Mouse (Mus musculus): ENCODE results near the gene Crim1. TPM values are rescaled to one million over a fixed set of nuclear protein-coding genes. Genes with fewer than 3 reads are reported as not detected.

Gene Crim1
- polyA plus RNA-seq, 1 experiment from 2014 or later = 9.4 TPM

- Histone ChIP-seq H3K4me1 (ENCODE audit: control insufficient read depth, insufficient read depth, low read length) (no peaks in the 10 kb centered on the region), H3K36me3 (ENCODE audit: control insufficient read depth, insufficient read depth, low read length) (0 out of 2 replicates have a peak, but pooled peaks cover 4% of the 10 kb centered on the region), H3K27ac (ENCODE audit: low read depth, low read length) (no peak overlapping the region), H3K27me3 (ENCODE audit: control insufficient read depth, insufficient read depth, low read length) (no peaks in the 10 kb centered on the region), H3K4me2 (replicated peaks; ENCODE audit: low read depth, low read length) (no peak overlapping the region), H3K4me3 (ENCODE audit: low read length) (no peak overlapping the region), H3K9me3 (ENCODE audit: control insufficient read depth, low read length) (no peaks in the 10 kb centered on the region), H3K9ac (ENCODE audit: low read depth, low read length) (no peak overlapping the region)
- 91% methylated on average over 10 of the region's 10 CpGs for WGBS
- ATAC-seq (ENCODE audit: low FRiP score, low TSS enrichment) = no peak
Measured at GRCm38 (mm10) chr17:78292827-78293488, 92.9 kb downstream of the Crim1 start.

- 0 out of 2 replicates have a peak, but pooled peaks cover 4% of the 10 kb centered on the region for H3K36me3 ChIP-seq (ENCODE audit: control insufficient read depth, insufficient read depth, low read length)
- no peak overlapping the region for H3K9ac ChIP-seq (ENCODE audit: low read depth, low read length)
- no peaks in the 10 kb centered on the region for H3K9me3 ChIP-seq (ENCODE audit: control insufficient read depth, low read length)
- 63% methylated on average over 7 of the region's 7 CpGs for WGBS
- no peak for ATAC-seq (ENCODE audit: low FRiP score, low TSS enrichment)
- no peak overlapping the region for H3K4me2 ChIP-seq (replicated peaks; ENCODE audit: low read depth, low read length)
- H3K27ac ChIP-seq (ENCODE audit: low read depth, low read length) = no peak overlapping the region
- no peaks in the 10 kb centered on the region for H3K27me3 ChIP-seq (ENCODE audit: control insufficient read depth, insufficient read depth, low read length)
- no peak overlapping the region for H3K4me3 ChIP-seq (ENCODE audit: low read length)
- no peaks in the 10 kb centered on the region for H3K4me1 ChIP-seq (ENCODE audit: control insufficient read depth, insufficient read depth, low read length)
Measured at GRCm38 (mm10) chr17:78295979-78296378, 95.9 kb downstream of the Crim1 start.

- Histone ChIP-seq H3K27me3 (ENCODE audit: control insufficient read depth, insufficient read depth, low read length) (no peaks in the 10 kb centered on the region), H3K4me1 (ENCODE audit: control insufficient read depth, insufficient read depth, low read length) (no peaks in the 10 kb centered on the region), H3K36me3 (ENCODE audit: control insufficient read depth, insufficient read depth, low read length) (no peaks in the 10 kb centered on the region), H3K9me3 (ENCODE audit: control insufficient read depth, low read length) (no peaks in the 10 kb centered on the region), H3K4me3 (ENCODE audit: low read length) (no peak overlapping the region), H3K4me2 (replicated peaks; ENCODE audit: low read depth, low read length) (no peak overlapping the region), H3K9ac (ENCODE audit: low read depth, low read length) (no peak overlapping the region), H3K27ac (ENCODE audit: low read depth, low read length) (no peak overlapping the region)
- peak; percentile 65; the same call in 1 of the 2 replicates for ATAC-seq (ENCODE audit: low FRiP score, low TSS enrichment)
- 79% methylated on average over 5 of the region's 5 CpGs for WGBS
Measured at GRCm38 (mm10) chr17:78298140-78298539, 98.1 kb downstream of the Crim1 start.

DNA sequence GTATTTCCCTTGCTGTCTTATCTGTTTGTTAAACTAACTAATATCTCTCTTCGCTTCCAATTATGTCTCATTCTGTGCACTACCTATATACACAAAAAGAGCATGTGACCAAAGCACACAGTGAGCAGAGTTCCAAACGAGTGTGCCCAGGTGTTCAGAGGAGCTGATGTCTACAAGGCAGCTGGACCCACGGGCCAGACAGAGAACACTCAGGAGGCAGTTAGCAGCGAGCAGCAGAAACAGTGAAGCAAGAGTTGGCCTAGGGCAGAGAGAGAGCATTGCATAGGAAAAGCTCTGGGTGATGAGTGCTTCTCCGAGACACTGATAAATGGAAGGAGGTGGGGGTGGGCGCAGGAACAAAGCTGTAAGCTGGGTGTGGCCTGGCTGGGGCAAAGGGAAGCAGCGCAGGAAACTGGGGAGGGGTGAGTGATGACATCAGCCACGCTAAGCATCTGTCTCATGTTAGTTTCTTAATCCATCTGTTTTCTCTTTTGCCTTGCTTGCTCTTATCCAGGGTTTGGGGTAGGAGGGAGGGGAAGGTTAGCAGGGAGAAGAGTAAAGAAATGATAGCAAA is 99.0 kb downstream of the Crim1 start:
- no peak overlapping the region for H3K4me2 ChIP-seq (replicated peaks; ENCODE audit: low read depth, low read length)
- H3K4me3 ChIP-seq (ENCODE audit: low read length) = no peak overlapping the region
- no peaks in the 10 kb centered on the region for H3K9me3 ChIP-seq (ENCODE audit: control insufficient read depth, low read length)
- no peaks in the 10 kb centered on the region for H3K27me3 ChIP-seq (ENCODE audit: control insufficient read depth, insufficient read depth, low read length)
- 0 out of 2 replicates have a peak, but pooled peaks have one; percentile 20 for ATAC-seq (ENCODE audit: low FRiP score, low TSS enrichment)
- 0 out of 2 replicates have a peak, but pooled peaks cover 4% of the 10 kb centered on the region for H3K36me3 ChIP-seq (ENCODE audit: control insufficient read depth, insufficient read depth, low read length)
- H3K9ac ChIP-seq (ENCODE audit: low read depth, low read length) = no peak overlapping the region
- no peak overlapping the region for H3K27ac ChIP-seq (ENCODE audit: low read depth, low read length)
- no peaks in the 10 kb centered on the region for H3K4me1 ChIP-seq (ENCODE audit: control insufficient read depth, insufficient read depth, low read length)
- 57% methylated on average over 8 of the region's 8 CpGs for whole genome bisulfite sequencing

DNA sequence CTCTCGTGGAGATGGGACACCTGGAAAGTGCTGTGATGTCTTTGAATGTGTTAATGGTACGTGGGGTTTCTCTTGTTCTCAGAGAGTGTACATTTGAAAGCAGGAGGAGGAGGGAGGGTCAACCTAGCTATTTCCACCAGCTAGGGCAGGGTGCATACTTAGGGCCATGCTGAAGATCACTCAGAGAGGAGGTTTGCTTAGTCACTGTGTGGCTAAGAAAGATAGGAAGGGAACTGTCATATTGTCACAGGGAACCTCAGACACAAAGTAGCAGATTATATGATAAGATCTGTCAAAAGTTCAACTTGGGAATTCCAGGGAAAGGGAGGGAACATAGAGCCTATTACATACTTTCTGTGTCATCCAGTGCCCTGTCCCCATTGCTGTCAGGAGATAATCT is 103.0 kb downstream of the Crim1 start:
- WGBS = 91% methylated on average over 2 of the region's 2 CpGs

GRCm38 (mm10) chr17:78304059-78304458 is 104.0 kb downstream of the Crim1 start:
- no peak for ATAC-seq (ENCODE audit: low FRiP score, low TSS enrichment)
- Histone ChIP-seq H3K27me3 (ENCODE audit: control insufficient read depth, insufficient read depth, low read length) (no peaks in the 10 kb centered on the region), H3K9me3 (ENCODE audit: control insufficient read depth, low read length) (no peaks in the 10 kb centered on the region), H3K27ac (ENCODE audit: low read depth, low read length) (no peak overlapping the region), H3K36me3 (ENCODE audit: control insufficient read depth, insufficient read depth, low read length) (0 out of 2 replicates have a peak, but pooled peaks cover 5% of the 10 kb centered on the region), H3K4me1 (ENCODE audit: control insufficient read depth, insufficient read depth, low read length) (no peaks in the 10 kb centered on the region), H3K4me3 (ENCODE audit: low read length) (no peak overlapping the region), H3K9ac (ENCODE audit: low read depth, low read length) (no peak overlapping the region), H3K4me2 (replicated peaks; ENCODE audit: low read depth, low read length) (no peak overlapping the region)
- 82% methylated on average over 13 of the region's 13 CpGs for WGBS

More for the DNA sequence above, 103.0 kb downstream of the Crim1 start:
- Histone ChIP-seq H3K4me3 (ENCODE audit: low read length) (no peak overlapping the region), H3K9me3 (ENCODE audit: control insufficient read depth, low read length) (no peaks in the 10 kb centered on the region), H3K27ac (ENCODE audit: low read depth, low read length) (no peak overlapping the region), H3K4me1 (ENCODE audit: control insufficient read depth, insufficient read depth, low read length) (no peaks in the 10 kb centered on the region), H3K27me3 (ENCODE audit: control insufficient read depth, insufficient read depth, low read length) (no peaks in the 10 kb centered on the region), H3K4me2 (replicated peaks; ENCODE audit: low read depth, low read length) (no peak overlapping the region), H3K9ac (ENCODE audit: low read depth, low read length) (no peak overlapping the region), H3K36me3 (ENCODE audit: control insufficient read depth, insufficient read depth, low read length) (0 out of 2 replicates have a peak, but pooled peaks cover 5% of the 10 kb centered on the region)
- no peak for ATAC-seq (ENCODE audit: low FRiP score, low TSS enrichment)

DNA sequence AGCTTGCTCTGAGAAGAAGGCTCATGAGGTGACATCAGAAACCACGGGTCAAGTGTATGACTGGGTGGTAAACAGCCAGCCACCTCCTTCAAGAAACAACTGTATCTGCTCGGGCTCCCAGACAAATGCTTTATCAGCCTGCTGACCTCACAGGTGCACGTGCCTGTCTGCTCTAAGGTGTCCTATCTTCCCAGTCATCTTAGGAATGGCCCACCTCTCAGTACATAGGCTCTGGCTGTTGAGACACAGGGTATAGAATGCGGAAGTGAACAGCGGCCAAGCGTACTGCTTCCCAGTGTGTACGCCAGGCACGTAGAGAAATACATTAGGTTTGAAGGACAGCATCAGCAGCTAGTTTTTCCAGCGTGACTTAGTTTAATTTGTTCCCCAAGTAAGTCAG is 106.4 kb downstream of the Crim1 start:
- 91% methylated on average over 9 of the region's 9 CpGs for WGBS
- no peak overlapping the region for H3K27ac ChIP-seq (ENCODE audit: low read depth, low read length)
- ATAC-seq (ENCODE audit: low FRiP score, low TSS enrichment) = no peak

GRCm38 (mm10) chr17:78308221-78308620 is 108.2 kb downstream of the Crim1 start:
- 92% methylated on average over 9 of the region's 9 CpGs for WGBS
- no peaks in the 10 kb centered on the region for H3K27me3 ChIP-seq (ENCODE audit: control insufficient read depth, insufficient read depth, low read length)
- no peak for ATAC-seq (ENCODE audit: low FRiP score, low TSS enrichment)

More for the DNA sequence above, 106.4 kb downstream of the Crim1 start:
- Histone ChIP-seq H3K4me2 (replicated peaks; ENCODE audit: low read depth, low read length) (no peak overlapping the region), H3K36me3 (ENCODE audit: control insufficient read depth, insufficient read depth, low read length) (0 out of 2 replicates have a peak, but pooled peaks cover 5% of the 10 kb centered on the region), H3K4me3 (ENCODE audit: low read length) (no peak overlapping the region), H3K9me3 (ENCODE audit: control insufficient read depth, low read length) (no peaks in the 10 kb centered on the region), H3K27me3 (ENCODE audit: control insufficient read depth, insufficient read depth, low read length) (no peaks in the 10 kb centered on the region), H3K4me1 (ENCODE audit: control insufficient read depth, insufficient read depth, low read length) (no peaks in the 10 kb centered on the region), H3K9ac (ENCODE audit: low read depth, low read length) (no peak overlapping the region)

DNA sequence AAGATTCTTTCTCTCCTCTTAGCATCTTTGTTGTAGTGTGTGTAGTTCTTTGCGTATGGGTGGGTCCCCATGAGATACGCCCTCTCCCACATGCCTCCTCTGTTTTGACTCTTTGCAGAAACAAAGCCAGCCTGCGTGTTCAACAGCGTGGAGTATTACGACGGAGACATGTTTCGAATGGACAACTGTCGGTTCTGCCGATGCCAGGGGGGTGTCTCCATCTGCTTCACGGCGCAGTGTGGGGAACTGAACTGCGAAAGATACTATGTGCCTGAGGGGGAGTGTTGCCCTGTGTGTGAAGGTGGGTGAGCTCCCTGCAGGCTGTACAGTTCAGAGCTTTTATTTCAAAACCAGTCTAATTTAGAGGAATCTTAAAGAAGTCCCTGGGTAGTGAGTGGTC is 113.0 kb downstream of the Crim1 start:
- no peak overlapping the region for H3K9ac ChIP-seq (ENCODE audit: low read depth, low read length)
- no peak for ATAC-seq (ENCODE audit: low FRiP score, low TSS enrichment)
- no peak overlapping the region for H3K27ac ChIP-seq (ENCODE audit: low read depth, low read length)
- H3K9me3 ChIP-seq (ENCODE audit: control insufficient read depth, low read length) = no peaks in the 10 kb centered on the region
- no peaks in the 10 kb centered on the region for H3K4me1 ChIP-seq (ENCODE audit: control insufficient read depth, insufficient read depth, low read length)
- no peak overlapping the region for H3K4me2 ChIP-seq (replicated peaks; ENCODE audit: low read depth, low read length)
- 84% methylated on average over 12 of the region's 12 CpGs for WGBS
- no peak overlapping the region for H3K4me3 ChIP-seq (ENCODE audit: low read length)
- H3K36me3 ChIP-seq (ENCODE audit: control insufficient read depth, insufficient read depth, low read length) = peaks cover 8% of the 10 kb centered on the region
- H3K27me3 ChIP-seq (ENCODE audit: control insufficient read depth, insufficient read depth, low read length) = no peaks in the 10 kb centered on the region

More at GRCm38 (mm10) chr17:78308221-78308620, 108.2 kb downstream of the Crim1 start:
- Histone ChIP-seq H3K4me2 (replicated peaks; ENCODE audit: low read depth, low read length) (no peak overlapping the region), H3K27ac (ENCODE audit: low read depth, low read length) (no peak overlapping the region), H3K4me1 (ENCODE audit: control insufficient read depth, insufficient read depth, low read length) (no peaks in the 10 kb centered on the region), H3K9ac (ENCODE audit: low read depth, low read length) (no peak overlapping the region), H3K36me3 (ENCODE audit: control insufficient read depth, insufficient read depth, low read length) (0 out of 2 replicates have a peak, but pooled peaks cover 5% of the 10 kb centered on the region), H3K9me3 (ENCODE audit: control insufficient read depth, low read length) (no peaks in the 10 kb centered on the region), H3K4me3 (ENCODE audit: low read length) (no peak overlapping the region)
